Mouse (Mus musculus) macrophage (primary cell): ENCODE measurements around the gene Ivns1abp. TPM values are rescaled to one million over a fixed set of nuclear protein-coding genes. Genes with fewer than 3 reads are reported as not detected.

Experiments used
- polyA plus RNA-seq: library from polyadenylated mRNA; stranded (reverse); fragments of 250-400 nt; gene quantifications from 3 replicates; pipeline ENCODE4 v1.2.4, GENCODE M21; 2018; ENCODE audit warnings: inconsistent platforms

The Ivns1abp gene
- polyA plus RNA-seq, 1 experiment from 2014 or later = 48.2 TPM

Other genes starting within 250 kb of the Ivns1abp start
- not detected in 3 replicates for gene Gm47985, start 161.9 kb upstream of the Ivns1abp start, polyA plus RNA-seq
- not detected in 3 replicates for gene Gm8947, start 152.1 kb upstream of the Ivns1abp start, polyA plus RNA-seq
- gene Gm47995, start 146.0 kb upstream of the Ivns1abp start, polyA plus RNA-seq = not detected in 3 replicates
- gene 3110040M04Rik, start 140.4 kb upstream of the Ivns1abp start, polyA plus RNA-seq = not detected in 3 replicates
- gene Gm47996, start 134.3 kb upstream of the Ivns1abp start, polyA plus RNA-seq = not detected in 3 replicates
- gene Swt1, start 84.0 kb downstream of the Ivns1abp start, polyA plus RNA-seq = 9.9 to 17.7 TPM (median 12.1 TPM) in 3 replicates
- gene Trmt1l, start 84.1 kb downstream of the Ivns1abp start, polyA plus RNA-seq = 22.5 to 28.2 TPM (median 26.3 TPM) in 3 replicates
- gene Rnf2, start 156.5 kb downstream of the Ivns1abp start, polyA plus RNA-seq = 31.1 to 72.2 TPM (median 38.4 TPM) in 3 replicates
- gene Fam129a, start 226.7 kb downstream of the Ivns1abp start, polyA plus RNA-seq = 9.5 to 18.4 TPM (median 10.7 TPM) in 3 replicates